Mouse (Mus musculus): ENCODE measurements around the gene St6gal1.

DNA sequence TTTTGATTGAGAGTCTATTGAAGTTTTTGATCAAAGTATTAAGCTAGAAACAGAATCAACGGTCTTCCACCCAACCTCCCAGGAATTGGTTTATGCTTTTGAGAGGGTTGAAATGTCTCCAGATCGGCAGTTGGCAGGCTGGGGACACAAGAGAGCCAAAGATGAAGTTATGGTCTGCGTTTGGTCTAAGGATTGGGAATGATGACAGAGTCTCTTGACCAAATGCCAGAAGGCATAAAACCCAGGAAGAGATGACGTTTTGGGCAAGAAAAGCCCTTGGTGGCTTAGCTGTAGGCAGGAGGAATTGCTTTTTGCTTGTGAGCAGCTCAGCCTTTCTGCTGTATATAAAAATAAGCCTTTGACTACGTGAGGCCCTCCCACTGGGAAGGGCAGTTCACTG, 67.0 kb downstream of the St6gal1 start:
- TF ChIP-seq POLR2A (IDR thresholded peaks at IDR 0.05; ENCODE audit: borderline replicate concordance, extremely low read depth, low read depth, low read length), result no peak
- no peak for TF ChIP-seq CTCF (IDR thresholded peaks at IDR 0.05; ENCODE audit: insufficient read depth, low read length)
